Mouse (Mus musculus) stomach, postnatal 0 days (tissue): ENCODE data around the gene Dnaaf1. TPM values are rescaled to one million over a fixed set of nuclear protein-coding genes. Genes with fewer than 3 reads are reported as not detected.

Experiments
- ATAC-seq: fragments of 200-750 bp; cut with Nextera tagmentation; 2 replicates; pipeline ENCODE4 v1.8.0; 2017; ENCODE audit not compliant: low FRiP score, low TSS enrichment
- DNase-seq: peaks from one replicate; pipeline ENCODE4 v3.0.0-alpha.2; 2016; ENCODE audit warnings: low spot score
- H3K27ac ChIP-seq: fragments of 300-500 bp; sonication (generic); replicated peaks from 2 replicates; pipeline ENCODE4 v1.5.1; 2014; ENCODE audit warnings: mild to moderate bottlenecking, control low read depth
- H3K27me3 ChIP-seq: fragments of 300-500 bp; sonication (generic); 2 replicates; pipeline ENCODE4 v1.6.1; 2014; ENCODE audit warnings: low read length; ENCODE audit not compliant: control insufficient read depth, insufficient read depth
- H3K36me3 ChIP-seq: fragments of 300-500 bp; sonication (generic); 2 replicates; pipeline ENCODE4 v1.6.1; 2014; ENCODE audit warnings: low read length, mixed read lengths; ENCODE audit not compliant: control insufficient read depth, insufficient read depth
- H3K4me1 ChIP-seq: fragments of 300-500 bp; sonication (generic); replicated peaks from 2 replicates; pipeline ENCODE4 v1.6.1; 2014; ENCODE audit warnings: antibody characterized with exemption; ENCODE audit not compliant: control insufficient read depth, insufficient read depth
- H3K4me2 ChIP-seq: fragments of 300-500 bp; sonication (generic); replicated peaks from 2 replicates; pipeline ENCODE4 v1.6.1; 2014; ENCODE audit warnings: low read depth, mild to moderate bottlenecking, control low read depth, moderate library complexity
- H3K4me3 ChIP-seq: fragments of 300-500 bp; sonication (generic); 2 replicates; pipeline ENCODE4 v1.5.1; 2014; ENCODE audit warnings: low read depth, low read length, control low read depth
- H3K9ac ChIP-seq: fragments of 300-500 bp; sonication (generic); 2 replicates; pipeline ENCODE4 v1.6.1; 2014; ENCODE audit warnings: mild to moderate bottlenecking, low read length, control low read depth, mixed read lengths
- H3K9me3 ChIP-seq: fragments of 300-500 bp; sonication (generic); 2 replicates; pipeline ENCODE4 v1.6.1; 2016; ENCODE audit warnings: low read length; ENCODE audit not compliant: control insufficient read depth
- CTCF ChIP-seq: IDR thresholded peaks from 2 replicates; pipeline ENCODE4 v1.5.1; 2016; ENCODE audit warnings: antibody characterized with exemption, low read depth, mild to moderate bottlenecking, moderate library complexity
- EP300 ChIP-seq: optimal IDR thresholded peaks from 2 replicates; pipeline ENCODE3; 2016; ENCODE audit warnings: antibody characterized with exemption
- WGBS: fragments of 180-500 bp; shearing (Covaris S2); extraction: QIAGEN DNeasy Blood & Tissue Kit; methylation state at CpG from one replicate; pipeline ENCODE4 v1.1.7; 2014; 5-methylcytosine and 5-hydroxymethylcytosine counted together
- polyA plus RNA-seq: library from polyadenylated mRNA; unstranded; fragments of >200 nt; fragmentation: Nextera tagmentation; extraction: Ambion mirVana; gene quantifications from 2 replicates; pipeline ENCODE4 v1.2.1, GENCODE M21; 2015

The Dnaaf1 gene
- polyA plus RNA-seq, 1 experiment from 2014 or later: 0.24 TPM

DNA sequence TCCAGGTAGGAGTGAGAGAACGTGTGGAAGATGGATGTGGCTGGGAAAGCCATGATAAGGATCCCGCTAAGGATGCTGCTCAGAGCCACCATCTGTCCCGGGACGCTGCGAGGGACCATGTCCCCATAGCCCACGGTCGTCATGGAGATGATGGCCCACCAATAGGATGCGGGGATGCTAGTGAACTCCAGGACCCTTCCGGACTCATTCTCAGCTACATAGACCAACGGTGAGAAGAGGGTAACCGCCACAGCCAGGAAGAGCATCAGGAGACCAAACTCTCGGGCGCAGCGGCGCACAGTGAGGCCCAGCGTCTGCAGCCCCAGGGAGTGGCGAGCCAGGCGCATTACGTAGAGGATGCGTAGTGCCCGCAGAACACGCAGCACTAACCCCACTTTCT lies 50.8 kb downstream of the Dnaaf1 start:
- Histone ChIP-seq H3K36me3 (no peaks in the 10 kb centered on the region), H3K27ac (no peak overlapping the region), H3K9ac (no peak overlapping the region), H3K4me2 (no peak overlapping the region), H3K9me3 (no peaks in the 10 kb centered on the region), H3K4me3 (no peak overlapping the region), H3K27me3 (no peaks in the 10 kb centered on the region), H3K4me1 (no peaks in the 10 kb centered on the region)
- DNase-seq (no peak), ATAC-seq (no peak)
- no peak for TF ChIP-seq EP300
- TF ChIP-seq CTCF: no peak
- WGBS: 75% methylated on average over 22 of the region's 22 CpGs

DNA sequence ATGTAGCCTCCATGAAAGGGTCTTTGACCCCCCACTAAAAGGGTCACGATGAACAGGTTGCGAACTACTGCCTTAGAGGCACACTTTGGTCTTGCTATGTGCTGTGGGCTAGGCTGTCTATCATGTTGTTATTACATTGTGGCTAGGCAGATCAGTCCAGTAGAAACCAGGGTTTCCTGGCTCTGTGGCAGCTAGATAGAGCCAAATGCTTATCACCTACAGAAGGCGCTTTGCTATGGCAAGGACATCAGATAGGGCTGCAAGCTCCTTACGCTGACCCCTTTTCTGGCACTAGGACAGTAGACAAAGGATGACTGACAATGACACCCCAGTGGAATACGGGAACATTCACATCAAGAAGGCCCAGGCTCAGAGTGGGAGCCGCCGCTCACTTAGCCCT lies 52.2 kb downstream of the Dnaaf1 start:
- WGBS: 88% methylated on average over 7 of the region's 7 CpGs
- ATAC-seq (no peak; the same call in none of the 2 replicates), DNase-seq (no peak)
- Histone ChIP-seq H3K9me3 (no peaks in the 10 kb centered on the region), H3K4me1 (no peaks in the 10 kb centered on the region), H3K36me3 (no peaks in the 10 kb centered on the region), H3K27ac (no peak overlapping the region), H3K9ac (no peak overlapping the region), H3K27me3 (no peaks in the 10 kb centered on the region), H3K4me2 (no peak overlapping the region), H3K4me3 (no peak overlapping the region)
- TF ChIP-seq CTCF: no peak
- no peak for TF ChIP-seq EP300

DNA sequence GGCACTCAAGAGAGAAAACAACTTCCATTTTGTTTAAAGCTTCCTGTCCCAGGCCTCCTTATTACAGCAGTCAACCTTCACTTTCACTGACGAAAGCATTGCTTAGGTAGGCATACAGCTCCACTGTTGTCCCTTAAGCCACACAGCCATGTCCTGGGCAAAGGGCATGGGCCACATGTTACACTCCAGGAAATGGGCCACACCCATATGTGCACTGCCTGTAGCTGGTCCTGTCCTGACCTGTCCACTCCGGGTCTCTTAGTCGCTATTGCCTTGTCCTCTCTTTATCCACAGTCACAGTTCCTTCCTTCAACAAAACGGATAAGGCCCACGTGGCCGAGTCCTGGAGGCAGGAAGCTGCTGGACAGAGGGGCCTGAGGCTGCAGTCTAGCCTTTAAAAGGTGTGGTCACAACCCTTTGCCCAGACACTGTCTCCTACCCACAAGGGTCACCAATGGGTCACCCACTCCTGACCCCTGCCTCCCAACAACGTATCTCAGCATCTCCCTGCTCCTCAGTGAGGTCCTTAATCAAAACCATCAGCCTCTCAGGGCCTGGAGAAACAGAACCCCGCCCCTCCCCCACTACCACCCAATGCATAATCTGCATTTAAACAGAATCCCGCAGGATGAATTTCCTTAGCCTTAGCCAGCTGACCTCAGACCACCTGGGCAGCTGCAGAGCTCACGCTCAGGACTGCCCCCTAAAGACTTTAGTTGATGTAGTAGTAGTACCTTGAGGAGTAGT lies 52.8 kb downstream of the Dnaaf1 start:
- peak; percentile 94 for ATAC-seq
- DNase-seq: peak; percentile 48

DNA sequence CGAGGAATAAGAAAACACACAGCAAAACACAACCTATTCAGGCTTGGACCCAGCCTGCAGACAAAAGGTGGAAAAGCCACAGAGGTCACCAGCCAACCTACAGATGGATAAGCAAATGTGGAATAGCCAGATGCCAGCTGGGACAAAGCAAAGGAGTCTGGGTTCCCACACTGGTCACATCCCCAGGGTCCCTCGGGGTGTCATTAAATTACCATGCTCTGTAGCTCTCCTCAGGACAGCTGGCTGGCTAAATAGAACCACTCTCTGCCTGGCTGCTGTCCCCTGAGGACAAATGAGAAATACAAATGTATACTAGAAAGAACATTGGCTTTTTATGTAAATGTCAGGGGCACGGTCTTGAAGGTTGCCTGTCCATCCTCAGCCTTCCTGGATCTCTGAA lies 55.8 kb downstream of the Dnaaf1 start:
- 47% methylated on average over 3 of the region's 3 CpGs for WGBS
- no peak for ATAC-seq

More for the DNA sequence above, 52.8 kb downstream of the Dnaaf1 start:
- Histone ChIP-seq H3K4me3 (no peak overlapping the region), H3K4me2 (no peak overlapping the region), H3K9ac (no peak overlapping the region), H3K27me3 (no peaks in the 10 kb centered on the region), H3K9me3 (no peaks in the 10 kb centered on the region), H3K36me3 (no peaks in the 10 kb centered on the region), H3K27ac (no peak overlapping the region), H3K4me1 (no peaks in the 10 kb centered on the region)
- 39% methylated on average over 10 of the region's 10 CpGs for WGBS
- TF ChIP-seq EP300 (no peak), CTCF (no peak)

DNA sequence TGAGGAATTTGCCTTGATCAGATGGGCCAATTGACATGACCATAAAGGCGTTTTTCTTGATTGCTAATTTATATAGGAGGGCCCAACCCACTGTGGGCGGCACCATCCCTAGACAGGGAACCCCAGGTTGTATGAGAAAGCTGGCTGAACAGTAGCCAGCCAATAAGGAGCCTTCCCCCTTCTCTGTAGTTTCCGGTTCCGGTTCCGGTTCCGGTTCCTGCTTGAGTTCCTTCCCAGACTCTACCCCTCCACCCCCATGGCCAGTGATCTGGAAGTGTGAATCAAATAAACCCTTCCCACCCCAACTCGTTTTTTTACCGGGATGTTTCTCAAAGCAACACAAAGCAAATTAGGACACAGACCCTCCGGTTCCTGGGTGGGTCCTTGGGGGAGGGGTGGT lies 57.2 kb downstream of the Dnaaf1 start:
- no peak overlapping the region for H3K9ac ChIP-seq
- H3K4me2 ChIP-seq: no peak overlapping the region
- H3K27me3 ChIP-seq: no peaks in the 10 kb centered on the region
- no peak for ATAC-seq
- TF ChIP-seq CTCF (no peak), EP300 (no peak)
- no peak overlapping the region for H3K27ac ChIP-seq
- H3K9me3 ChIP-seq: no peaks in the 10 kb centered on the region
- no peaks in the 10 kb centered on the region; the same call in 1 of the 2 replicates for H3K4me1 ChIP-seq
- H3K36me3 ChIP-seq: no peaks in the 10 kb centered on the region
- H3K4me3 ChIP-seq: no peak overlapping the region
- 78% methylated on average over 9 of the region's 9 CpGs for WGBS
- no peak for DNase-seq

More for the DNA sequence above, 55.8 kb downstream of the Dnaaf1 start:
- Histone ChIP-seq H3K4me1 (no peaks in the 10 kb centered on the region; the same call in 1 of the 2 replicates), H3K9me3 (no peaks in the 10 kb centered on the region), H3K4me3 (no peak overlapping the region), H3K27me3 (no peaks in the 10 kb centered on the region), H3K36me3 (no peaks in the 10 kb centered on the region), H3K4me2 (no peak overlapping the region), H3K9ac (no peak overlapping the region), H3K27ac (no peak overlapping the region)
- TF ChIP-seq EP300: no peak
- TF ChIP-seq CTCF: no peak
- DNase-seq: no peak

DNA sequence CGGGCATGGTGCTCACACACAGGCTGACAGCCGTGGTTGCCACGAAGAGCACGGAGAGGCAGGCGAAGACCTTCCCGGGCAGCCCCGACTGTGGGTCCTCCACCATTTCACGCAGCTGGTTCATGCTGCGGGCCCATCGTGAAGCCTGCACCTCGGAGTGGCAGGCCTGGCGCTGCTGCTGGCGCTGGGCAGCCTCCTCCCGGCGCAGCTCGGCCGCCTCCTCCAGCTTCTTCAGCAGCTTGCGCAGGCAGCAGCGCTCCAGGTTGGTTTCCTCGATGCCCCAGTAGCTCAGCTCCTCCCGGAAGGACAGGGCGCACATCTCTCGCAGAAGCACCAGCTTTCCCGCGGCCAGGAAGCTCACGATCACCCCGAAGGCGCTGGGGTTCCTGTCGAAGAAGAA lies 57.9 kb downstream of the Dnaaf1 start:
- H3K4me3 ChIP-seq: no peak overlapping the region
- H3K4me2 ChIP-seq: no peak overlapping the region
- no peaks in the 10 kb centered on the region for H3K9me3 ChIP-seq
- H3K27me3 ChIP-seq: no peaks in the 10 kb centered on the region
- H3K36me3 ChIP-seq: no peaks in the 10 kb centered on the region
- WGBS: 54% methylated on average over 29 of the region's 29 CpGs
- H3K4me1 ChIP-seq: no peaks in the 10 kb centered on the region; the same call in 1 of the 2 replicates
- no peak overlapping the region for H3K27ac ChIP-seq
- DNase-seq (no peak), ATAC-seq (no peak)
- no peak overlapping the region for H3K9ac ChIP-seq
- no peak for TF ChIP-seq CTCF
- TF ChIP-seq EP300: no peak
